Mouse (Mus musculus): Measurements from ENCODE around the gene G6pd2. TPM values are rescaled to one million over a fixed set of nuclear protein-coding genes. Genes with fewer than 3 reads are reported as not detected.

The G6pd2 gene
- not detected in 2 replicates for polyA plus RNA-seq (2016; fragmentation: Nextera tagmentation; extraction: Ambion mirVana)

DNA sequence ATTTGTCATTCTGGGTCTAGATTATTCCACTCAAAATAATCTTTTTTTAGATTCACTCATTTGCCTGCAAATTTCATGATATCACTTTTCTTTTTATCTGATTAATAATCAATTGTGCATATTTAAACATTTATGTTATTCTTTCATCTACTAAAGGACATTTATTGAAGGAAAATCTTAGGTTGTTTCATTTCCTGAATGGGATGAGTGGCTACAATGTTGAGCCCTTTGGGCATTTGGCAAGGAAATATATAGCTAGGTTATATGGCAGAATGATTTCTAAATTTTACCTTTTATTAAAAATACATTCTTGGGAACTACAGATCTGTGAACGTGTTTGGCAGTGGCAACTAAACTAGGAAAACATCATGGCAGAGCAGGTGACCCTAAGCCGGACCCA is at the start of gene G6pd2:
TSS of gene G6pd2 (plus strand) at position 301 of the 400 bp plus-strand sequence.
- 0 out of 2 replicates have a peak, but pooled peaks cover 8% of the 10 kb centered on the region for H3K9me3 ChIP-seq
- H3K9ac ChIP-seq, result no peak within 1 kb of the TSS
- no peaks in the 10 kb centered on the region for H3K4me1 ChIP-seq
- H3K27ac ChIP-seq, result no peak within 1 kb of the TSS
- no peaks in the 10 kb centered on the region for H3K36me3 ChIP-seq
- no peak within 1 kb of the TSS for H3K4me3 ChIP-seq
- H3K27me3 ChIP-seq (replicated peaks), result no peaks in the 10 kb centered on the region
- no peak within 1 kb of the TSS for H3K4me2 ChIP-seq (replicated peaks)
- WGBS, result 88% methylated on average over 2 of the region's 2 CpGs
- ATAC-seq (ENCODE audit: low FRiP score, low read depth), result no peak

DNA sequence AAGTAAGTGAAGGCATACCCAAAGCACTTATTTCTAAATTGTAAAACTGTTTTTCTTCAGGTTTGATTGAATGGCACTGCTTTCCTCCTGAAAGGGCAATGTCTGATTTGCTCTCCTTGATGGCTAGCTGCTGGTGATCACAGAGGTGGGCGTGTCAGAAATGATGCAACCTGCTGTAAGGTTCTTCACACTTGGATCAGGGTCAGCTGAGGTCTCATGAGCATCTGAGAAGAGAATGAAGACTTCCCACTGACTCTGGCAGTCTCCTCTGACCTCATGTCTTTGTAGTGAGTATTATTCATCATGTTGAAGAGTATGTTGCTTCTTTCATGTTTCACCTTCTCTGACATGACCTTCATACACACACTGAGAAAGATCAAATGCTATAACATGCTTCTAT is 44.4 kb upstream of the G6pd2 start:
- Histone ChIP-seq H3K27me3 (replicated peaks) (no peaks in the 10 kb centered on the region), H3K9ac (no peak overlapping the region), H3K4me1 (no peaks in the 10 kb centered on the region), H3K9me3 (no peaks in the 10 kb centered on the region), H3K4me3 (no peak overlapping the region), H3K4me2 (replicated peaks) (no peak overlapping the region), H3K27ac (no peak overlapping the region), H3K36me3 (no peaks in the 10 kb centered on the region)
- ATAC-seq (ENCODE audit: low FRiP score, low read depth), result no peak
- WGBS, result 74% methylated on average over 1 of the region's 1 CpGs

DNA sequence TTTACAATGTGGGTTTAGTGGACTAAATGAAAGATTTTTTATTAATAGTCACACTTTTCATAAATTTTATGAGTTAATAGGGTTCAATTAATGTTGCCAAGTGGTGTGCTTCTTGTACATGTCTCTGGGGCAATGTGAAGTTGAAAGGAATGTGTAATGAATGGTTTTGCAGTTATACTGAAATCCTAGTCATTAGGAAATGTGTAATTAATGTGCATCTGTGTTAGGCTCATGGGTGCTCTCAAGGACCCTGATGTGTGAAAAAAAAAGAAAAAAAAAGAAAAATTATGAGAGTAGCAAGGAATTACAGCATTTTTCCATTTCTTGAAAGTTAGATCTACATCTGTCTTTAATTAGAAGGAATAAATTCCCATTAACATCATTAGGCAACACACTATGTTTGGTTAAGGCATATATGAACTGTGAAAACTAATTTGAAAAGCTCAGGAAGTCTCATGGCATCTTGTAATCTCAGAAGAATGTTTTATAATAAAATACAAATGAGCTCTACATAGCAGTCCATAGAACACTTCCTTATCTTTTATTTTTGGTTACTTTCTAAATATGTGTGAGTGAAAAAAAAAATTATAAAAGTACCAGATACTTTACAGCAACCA is 24.4 kb downstream of the G6pd2 start:
- H3K4me2 ChIP-seq (replicated peaks), result no peak overlapping the region
- ATAC-seq (ENCODE audit: low FRiP score, low read depth), result no peak

DNA sequence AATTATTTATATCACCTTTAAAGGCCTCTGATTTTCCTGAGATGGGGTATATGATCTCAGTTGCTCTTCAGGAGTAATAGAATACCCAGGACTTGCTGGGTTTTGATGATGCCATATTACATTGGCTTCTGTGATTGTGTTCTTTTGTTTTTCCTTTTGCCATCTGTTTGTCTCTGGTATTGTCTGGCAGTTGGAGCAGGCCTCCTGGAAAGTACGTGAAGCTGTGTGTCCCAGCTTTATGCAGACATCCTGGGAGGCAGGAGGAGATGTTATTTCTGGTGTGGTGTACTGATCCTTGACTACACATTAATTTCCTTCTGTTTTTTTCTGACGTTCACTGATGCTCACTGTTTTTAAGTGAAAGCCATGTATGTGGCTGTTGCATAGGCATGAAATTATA is 35.3 kb downstream of the G6pd2 start:
- Histone ChIP-seq H3K4me3 (no peak overlapping the region), H3K4me1 (no peaks in the 10 kb centered on the region), H3K9me3 (no peaks in the 10 kb centered on the region), H3K27me3 (replicated peaks) (no peaks in the 10 kb centered on the region), H3K36me3 (no peaks in the 10 kb centered on the region), H3K4me2 (replicated peaks) (no peak overlapping the region), H3K9ac (no peak overlapping the region), H3K27ac (no peak overlapping the region)
- WGBS, result 79% methylated on average over 2 of the region's 2 CpGs
- ATAC-seq (ENCODE audit: low FRiP score, low read depth), result no peak

More for the DNA sequence above, 24.4 kb downstream of the G6pd2 start:
- Histone ChIP-seq H3K27ac (no peak overlapping the region), H3K9me3 (no peaks in the 10 kb centered on the region), H3K4me1 (no peaks in the 10 kb centered on the region), H3K4me3 (no peak overlapping the region), H3K27me3 (replicated peaks) (no peaks in the 10 kb centered on the region), H3K36me3 (no peaks in the 10 kb centered on the region), H3K9ac (no peak overlapping the region)

Measured in neural tube, embryonic 12.5 days (tissue).